Comparison of ENCODE assay signal across 8 mouse cellular contexts in genomic region chr5:75150341-75150981, GRCm38 (mm10). TPM values are rescaled to one million over a fixed set of nuclear protein-coding genes. Genes with fewer than 3 reads are reported as not detected.
A peak's percentile ranks its signal among the peaks of the same experiment; 100 is the strongest.
DNase-seq lines count a peak whose midpoint lies in the region; ATAC-seq lines count a peak whose summit lies in the region.

No protein-coding gene starts in this region.

- peaks cover 19% of the 10 kb centered on the region for H3K27me3 ChIP-seq in embryonic facial prominence, embryonic 14.5 days (replicated peaks; ENCODE audit: control insufficient read depth, insufficient read depth, low read length)
- H3K27me3 ChIP-seq in hindbrain, embryonic 13.5 days, result peaks cover 95% of the 10 kb centered on the region
- H3K27me3 ChIP-seq in neural tube, embryonic 13.5 days, result peaks cover 96% of the 10 kb centered on the region

- H3K36me3 ChIP-seq in embryonic facial prominence, embryonic 14.5 days (ENCODE audit: control insufficient read depth, insufficient read depth, low read length), result no peaks in the 10 kb centered on the region
- no peaks in the 10 kb centered on the region for H3K36me3 ChIP-seq in hindbrain, embryonic 13.5 days
- H3K36me3 ChIP-seq in neural tube, embryonic 13.5 days, result no peaks in the 10 kb centered on the region

- no peaks in the 10 kb centered on the region for H3K9me3 ChIP-seq in embryonic facial prominence, embryonic 14.5 days (ENCODE audit: control insufficient read depth, low read length)
- H3K9me3 ChIP-seq in hindbrain, embryonic 13.5 days, result no peaks in the 10 kb centered on the region
- H3K9me3 ChIP-seq in neural tube, embryonic 13.5 days, result no peaks in the 10 kb centered on the region

- under 1% methylated on average over 23 of the region's 23 CpGs for WGBS in embryonic facial prominence, embryonic 14.5 days
- under 1% methylated on average over 23 of the region's 23 CpGs for WGBS in hindbrain, embryonic 13.5 days
- WGBS in neural tube, embryonic 13.5 days, result under 1% methylated on average over 23 of the region's 23 CpGs

- H3K27ac ChIP-seq in embryonic facial prominence, embryonic 14.5 days (replicated peaks; ENCODE audit: low read depth, low read length), result peak overlapping the region; percentile 99
- H3K27ac ChIP-seq in hindbrain, embryonic 13.5 days, result no peak overlapping the region
- no peak overlapping the region for H3K27ac ChIP-seq in neural tube, embryonic 13.5 days (replicated peaks)

- peak overlapping the region; percentile 63 for H3K4me2 ChIP-seq in embryonic facial prominence, embryonic 14.5 days (ENCODE audit: low read depth, low read length)
- H3K4me2 ChIP-seq in hindbrain, embryonic 13.5 days, result peak overlapping the region; percentile 40
- H3K4me2 ChIP-seq in neural tube, embryonic 13.5 days, result peak overlapping the region; percentile 34

- H3K4me3 ChIP-seq in embryonic facial prominence, embryonic 14.5 days (ENCODE audit: low read depth, low read length), result peak overlapping the region; percentile 62
- H3K4me3 ChIP-seq in hindbrain, embryonic 13.5 days, result 0 out of 2 replicates have a peak overlapping the region, but pooled peaks have one; percentile 13
- H3K4me3 ChIP-seq in neural tube, embryonic 13.5 days, result peak overlapping the region; percentile 37

- DNase-seq in kidney, postnatal 10 days, result peak; percentile 37
- no peak for DNase-seq in kidney, adult 9 months
- DNase-seq in embryonic facial prominence, embryonic 14.5 days (ENCODE audit: low spot score), result peak; percentile 91
- DNase-seq in spleen, adult 18-20 months, result no peak
- DNase-seq in gastrocnemius, adult 18-20 months (ENCODE audit: low spot score), result no peak
- DNase-seq in right cerebral cortex, postnatal 14 days, result no peak

- H3K4me1 ChIP-seq in embryonic facial prominence, embryonic 14.5 days (ENCODE audit: control insufficient read depth, insufficient read depth, low read length), result peaks cover 19% of the 10 kb centered on the region
- peaks cover 52% of the 10 kb centered on the region for H3K4me1 ChIP-seq in hindbrain, embryonic 13.5 days (replicated peaks)
- H3K4me1 ChIP-seq in neural tube, embryonic 13.5 days (replicated peaks), result peaks cover 59% of the 10 kb centered on the region

- peak; percentile 46 for ATAC-seq in embryonic facial prominence, embryonic 14.5 days (ENCODE audit: low read depth)
- ATAC-seq in hindbrain, embryonic 13.5 days (ENCODE audit: low FRiP score), result no peak
- ATAC-seq in neural tube, embryonic 13.5 days (ENCODE audit: low read depth), result no peak

- peak overlapping the region; percentile 98 for H3K9ac ChIP-seq in embryonic facial prominence, embryonic 14.5 days (ENCODE audit: low read depth, low read length)
- no peak overlapping the region for H3K9ac ChIP-seq in hindbrain, embryonic 13.5 days
- H3K9ac ChIP-seq in neural tube, embryonic 13.5 days, result no peak overlapping the region

RNA-seq across cellular contexts. Expression of gene Pdgfra, which starts 1.6 kb away (rescaled TPM):
- polyA plus RNA-seq in embryonic facial prominence, embryonic 14.5 days (2014; fragmentation: Nextera tagmentation; extraction: Ambion mirVana), result 81.3 and 100 TPM in 2 replicates
- polyA plus RNA-seq in hindbrain, embryonic 13.5 days (2015; fragmentation: Nextera tagmentation; extraction: Ambion mirVana), result 11.3 and 12.4 TPM in 2 replicates
- 11.3 and 16.4 TPM in 2 replicates for polyA plus RNA-seq in neural tube, embryonic 13.5 days (2015; fragmentation: Nextera tagmentation; extraction: Ambion mirVana)
- 10 to 100 TPM; 14.2 to 15.0 TPM for total RNA-seq in gastrocnemius, adult 18-20 months (2021)

Comparison
In these comparisons a context has a peak if more than half of its experiments do, and no peak if none do; other contexts are left out.
1. DNase-seq: peak in kidney, postnatal 10 days (single experiment) and embryonic facial prominence, embryonic 14.5 days (single experiment); none in kidney, adult 9 months (single experiment), spleen, adult 18-20 months (0 of 2), gastrocnemius, adult 18-20 months (single experiment) and right cerebral cortex, postnatal 14 days (single experiment).
2. Peak in every context shown above with its lines, with median percentiles within 50 percentile points of each other: H3K4me2 ChIP-seq and H3K4me3 ChIP-seq.